Mouse (Mus musculus) natural killer cell, adult 2 months (primary cell): ENCODE results near the gene Wfdc12.

Source experiments
- DNase-seq, 2 experiments: peaks; one replicate each; pipeline ENCODE4 v3.0.0; 2022; ENCODE audit warnings: low spot score in 2 of 2

Wfdc12 gene

DNA sequence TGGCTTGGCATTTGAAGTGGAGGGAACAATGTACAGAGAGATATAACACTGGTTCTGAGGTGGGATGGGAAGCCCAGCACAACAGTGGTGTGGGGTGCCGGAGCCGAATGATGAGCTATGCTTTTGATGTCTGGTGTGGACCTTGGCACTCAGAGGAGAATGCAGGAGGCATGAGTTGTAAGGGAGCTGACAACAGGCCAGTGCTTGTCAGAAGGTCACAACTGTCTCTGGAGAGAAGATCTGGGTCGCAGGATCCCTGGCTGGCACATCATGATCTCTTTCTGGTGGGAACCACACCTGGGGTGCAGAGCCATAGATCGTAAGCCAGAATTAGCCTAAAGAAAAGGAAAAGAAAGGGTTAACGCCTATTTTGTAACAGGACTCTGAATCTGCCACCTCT, 12.6 kb downstream of the Wfdc12 start:
- DNase-seq, result no peak

DNA sequence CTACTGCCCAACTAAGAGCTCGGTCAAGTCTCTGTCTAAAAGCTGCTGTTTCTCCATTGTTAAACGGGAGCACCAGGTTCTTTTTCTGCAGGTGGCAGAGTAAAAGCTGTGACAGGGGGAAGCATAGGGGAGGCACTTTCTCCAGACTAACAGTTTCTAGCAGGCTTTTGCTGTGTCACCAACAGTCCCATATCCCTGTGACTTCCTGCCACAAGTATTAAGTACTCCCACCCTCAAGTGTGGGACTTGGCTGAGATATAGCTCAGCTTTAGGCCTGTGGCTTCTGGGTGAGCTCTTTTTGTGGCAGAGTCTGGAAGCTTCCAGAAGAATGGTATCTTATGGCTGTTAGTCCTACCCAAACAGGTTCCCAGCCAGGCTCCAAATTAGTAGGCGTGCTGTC, 14.6 kb downstream of the Wfdc12 start:
- no peak for DNase-seq

DNA sequence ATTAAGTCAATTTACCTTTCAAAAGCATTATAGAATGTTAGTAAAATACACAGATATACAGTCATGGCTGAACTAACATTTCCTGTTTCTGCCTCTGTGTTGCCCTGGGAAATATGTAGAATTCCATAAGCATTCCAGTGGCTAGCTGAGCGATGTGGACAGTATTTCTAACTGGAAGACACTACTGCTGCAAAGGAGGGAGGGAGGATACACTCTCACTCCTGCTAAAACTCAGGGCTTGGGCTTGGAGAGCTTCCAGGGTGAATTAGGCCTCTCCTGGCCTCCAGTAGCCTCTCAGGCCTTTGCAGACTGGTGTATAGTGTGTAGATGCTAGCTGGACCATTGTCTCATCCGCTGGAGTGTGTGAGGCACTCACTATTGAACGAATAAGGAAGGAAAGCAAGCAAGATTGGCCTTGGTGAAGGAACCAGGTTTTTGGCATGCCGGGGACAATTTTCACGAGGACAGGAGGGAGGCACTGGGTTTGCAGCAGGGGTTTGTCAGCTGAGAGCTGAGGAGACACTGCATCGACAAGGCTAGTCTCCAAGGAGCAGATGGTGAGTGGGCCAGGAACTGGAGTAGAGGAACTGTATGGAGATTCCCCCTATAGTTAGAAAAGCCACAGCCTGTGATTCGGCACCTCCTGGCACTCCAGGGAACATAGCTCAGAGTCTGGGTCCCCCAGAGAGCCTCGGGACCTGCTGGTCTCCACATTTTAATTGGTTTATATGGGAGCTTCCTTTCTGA, 15.6 kb downstream of the Wfdc12 start:
- DNase-seq, result no peak

DNA sequence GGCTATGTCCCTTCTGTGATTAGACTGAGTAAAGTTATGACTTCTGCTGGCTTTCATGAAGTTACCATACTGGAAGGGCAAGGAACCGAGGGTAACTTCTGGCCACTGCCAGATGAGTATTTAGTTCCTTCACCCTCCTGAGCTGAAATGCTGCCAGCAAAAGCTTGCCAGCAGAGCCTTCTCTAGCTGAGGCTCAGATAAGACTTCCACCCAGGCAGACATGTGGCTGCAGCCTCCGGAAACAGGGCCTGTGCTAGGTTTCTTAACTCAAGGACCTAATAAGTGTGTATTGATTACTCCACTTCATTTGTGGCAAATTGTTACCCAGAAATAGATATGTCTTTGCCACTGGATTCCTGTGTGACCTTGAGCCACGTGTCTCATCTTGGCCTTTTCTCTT, 17.0 kb downstream of the Wfdc12 start:
- no peak for DNase-seq

DNA sequence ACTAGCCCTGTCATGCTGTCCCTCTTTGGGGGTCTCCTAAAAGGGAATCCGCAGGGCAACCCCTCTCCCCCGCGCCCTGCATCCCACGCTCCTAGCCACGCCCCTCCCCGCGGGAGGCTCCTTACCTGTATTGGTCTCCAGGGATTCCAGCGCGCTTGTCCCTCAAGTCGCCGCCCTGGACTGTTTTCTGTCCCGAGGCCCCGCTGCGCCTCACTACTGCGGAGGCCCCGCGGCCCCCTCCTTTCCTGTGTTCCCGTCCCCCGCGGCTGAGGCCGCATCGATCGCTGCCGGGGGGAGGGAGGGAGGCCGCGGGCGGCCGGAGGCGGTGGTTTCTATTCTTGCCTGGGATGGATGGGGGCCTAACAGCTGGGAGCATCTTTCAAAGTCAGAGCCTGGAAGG, 19.5 kb downstream of the Wfdc12 start, which contains the start of gene Kcns1:
Gene Kcns1, minus strand, starts transcription at position 212 of the 400 bp plus-strand sequence.
- DNase-seq, result no peak

DNA sequence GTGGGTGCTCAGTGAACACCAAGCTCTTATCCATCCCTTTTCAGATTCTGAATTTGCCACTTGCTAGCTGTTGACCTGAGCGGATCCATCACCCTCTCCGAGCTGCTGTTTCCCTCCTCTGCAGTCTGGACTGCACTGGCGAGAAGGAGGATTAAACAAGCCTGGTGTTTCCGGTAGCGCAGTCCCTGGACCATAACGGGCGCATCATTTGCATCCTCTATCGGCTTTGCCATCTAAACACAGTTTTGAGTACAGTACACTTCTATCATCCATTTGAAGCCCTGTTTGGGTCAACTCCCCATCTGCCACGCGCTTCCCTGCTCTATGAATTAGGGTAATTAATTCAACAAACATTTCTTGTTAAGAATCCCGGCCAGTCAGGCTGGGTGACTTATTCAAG, 20.1 kb downstream of the Wfdc12 start:
- no peak for DNase-seq

DNA sequence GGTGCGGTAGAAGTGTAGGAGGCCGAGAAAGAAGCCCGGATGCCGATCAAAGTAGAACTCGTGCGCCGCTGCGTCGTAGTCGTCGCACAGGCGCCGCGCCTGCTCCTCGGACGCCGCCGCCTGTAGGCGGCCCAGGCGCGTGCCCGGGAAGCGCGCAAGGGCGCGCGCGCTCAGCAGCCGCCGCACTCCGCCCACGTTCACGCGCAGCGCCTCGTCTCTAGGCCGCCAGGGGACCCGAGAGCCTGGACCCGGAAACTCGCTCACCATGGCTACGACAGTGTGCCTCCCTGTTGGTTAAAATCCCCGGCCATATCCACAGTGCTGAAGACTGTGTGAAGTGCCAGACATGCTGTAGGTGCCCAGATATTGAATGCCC, 21.8 kb downstream of the Wfdc12 start:
- peak in 1 of 2 experiments; percentile 26 for DNase-seq

DNA sequence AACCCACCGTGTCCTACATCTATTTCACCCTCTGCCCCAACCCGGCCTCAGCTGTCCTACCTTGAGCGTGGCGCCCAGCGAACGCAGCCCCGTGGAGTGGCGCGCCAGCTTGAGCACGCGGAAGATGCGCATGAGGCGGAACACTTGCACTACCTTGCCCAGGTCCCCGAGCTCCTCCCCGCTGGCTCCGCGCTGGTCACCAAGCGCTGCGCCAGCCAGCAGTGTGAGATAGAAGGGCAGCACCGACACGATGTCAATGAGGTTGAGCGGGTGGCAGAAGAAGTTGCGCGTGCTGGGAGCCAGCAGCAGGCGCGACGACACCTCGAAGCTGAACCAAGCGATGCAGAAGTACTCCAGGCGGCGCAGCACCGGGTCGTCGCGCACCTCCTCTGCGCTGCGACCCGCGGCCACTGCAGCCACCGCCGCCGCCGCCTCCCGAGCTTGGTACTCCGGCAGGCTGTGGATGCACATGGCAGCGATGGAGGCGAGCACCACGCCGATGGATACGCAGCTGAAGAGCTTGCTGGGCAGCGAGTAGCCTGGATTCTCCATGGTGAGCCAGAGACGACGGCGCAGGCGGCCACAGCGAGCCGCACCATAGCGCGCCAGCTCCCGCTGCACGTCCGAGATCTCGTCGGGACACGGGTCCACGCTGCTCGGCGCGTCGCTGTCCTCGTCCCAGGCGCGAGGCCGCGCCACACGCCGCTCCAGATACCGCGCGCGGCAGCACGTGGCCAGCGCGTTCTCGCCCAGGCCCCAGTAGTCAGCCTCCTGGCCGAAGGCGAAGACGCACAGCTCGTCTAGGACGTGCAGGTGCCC, 22.4 kb downstream of the Wfdc12 start:
- DNase-seq, result no peak

DNA sequence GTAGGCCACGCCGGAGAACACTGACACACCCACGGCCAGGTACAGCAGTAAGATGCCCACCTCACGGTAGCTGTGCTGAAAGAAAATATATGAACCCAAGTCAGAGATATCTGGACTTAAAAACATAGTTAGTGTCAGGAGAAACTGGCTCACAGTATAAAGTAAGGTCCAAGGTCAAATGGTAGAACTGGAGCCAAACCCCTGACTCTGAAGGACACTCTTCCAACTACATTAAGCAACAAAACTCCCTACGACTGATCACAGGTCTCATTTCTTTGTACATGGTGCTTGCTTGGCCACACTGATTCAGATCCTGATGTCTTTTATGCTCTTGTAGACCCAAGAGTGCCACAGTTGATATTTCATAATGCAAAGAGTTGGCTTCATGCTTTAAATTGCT, 25.5 kb downstream of the Wfdc12 start:
- no peak for DNase-seq

DNA sequence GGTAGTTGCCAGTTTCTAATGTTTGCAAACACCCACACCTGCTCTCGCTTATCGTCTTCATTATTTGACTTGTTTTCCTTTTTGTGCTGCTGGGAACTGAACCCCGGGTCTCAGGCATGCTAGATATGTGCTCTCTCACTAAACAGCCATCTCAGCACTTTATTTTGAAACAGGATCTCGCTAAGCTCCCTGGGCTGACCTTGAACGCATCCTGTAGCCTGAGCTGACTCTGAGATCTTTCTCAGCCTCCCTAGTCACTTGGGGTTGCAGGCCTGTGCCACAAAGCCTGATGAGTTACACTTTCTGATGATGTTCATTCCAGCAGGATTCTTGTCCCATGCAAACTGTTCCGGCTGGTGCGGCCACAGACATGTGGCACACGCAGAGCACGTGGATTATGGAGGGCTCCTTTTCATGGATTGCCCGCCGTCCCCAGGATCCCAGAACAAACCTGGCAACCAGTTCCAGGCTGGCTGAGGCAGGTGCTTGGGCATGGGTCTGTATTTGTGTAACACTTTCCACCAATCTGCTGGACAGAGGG, 28.8 kb downstream of the Wfdc12 start:
- no peak for DNase-seq

DNA sequence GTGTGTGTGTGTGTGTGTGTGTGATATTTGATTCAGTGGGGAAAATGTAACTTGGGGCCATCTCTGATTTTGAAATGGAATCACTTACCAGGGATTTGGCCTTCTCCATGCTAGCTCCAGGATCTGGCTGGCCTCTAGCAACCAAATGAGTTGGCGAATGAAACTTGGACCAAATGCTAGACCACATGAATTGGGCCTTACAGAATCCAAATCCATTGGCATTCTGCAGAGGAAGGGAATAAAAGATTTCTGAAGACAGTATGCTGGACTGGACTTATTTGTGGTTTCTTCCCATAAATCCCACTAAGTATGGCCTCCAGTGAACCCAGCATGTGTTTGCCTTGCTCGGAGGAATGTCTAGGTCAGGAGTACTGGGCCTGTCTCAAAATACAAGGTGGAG, 31.6 kb downstream of the Wfdc12 start:
- DNase-seq, result no peak

DNA sequence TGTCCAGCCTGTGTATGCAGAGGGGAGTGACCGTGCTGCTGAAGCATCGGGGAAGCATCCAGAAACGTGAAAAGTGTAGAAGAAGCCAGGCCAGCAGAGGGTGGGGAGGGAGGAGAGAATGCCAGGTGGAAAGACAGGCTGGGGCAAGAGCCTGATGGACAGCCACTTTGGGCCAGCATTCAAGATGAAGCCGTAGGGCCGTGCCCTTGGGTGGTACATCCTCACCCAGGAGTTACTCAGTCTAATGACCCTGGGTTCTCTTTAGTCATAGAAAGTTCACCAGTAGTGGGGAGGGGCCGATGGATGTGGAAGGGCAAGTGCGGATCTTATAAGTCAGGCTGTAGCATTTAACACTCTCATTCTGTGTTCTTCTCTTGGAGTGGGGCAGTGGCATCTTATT, 34.2 kb downstream of the Wfdc12 start:
- no peak for DNase-seq

DNA sequence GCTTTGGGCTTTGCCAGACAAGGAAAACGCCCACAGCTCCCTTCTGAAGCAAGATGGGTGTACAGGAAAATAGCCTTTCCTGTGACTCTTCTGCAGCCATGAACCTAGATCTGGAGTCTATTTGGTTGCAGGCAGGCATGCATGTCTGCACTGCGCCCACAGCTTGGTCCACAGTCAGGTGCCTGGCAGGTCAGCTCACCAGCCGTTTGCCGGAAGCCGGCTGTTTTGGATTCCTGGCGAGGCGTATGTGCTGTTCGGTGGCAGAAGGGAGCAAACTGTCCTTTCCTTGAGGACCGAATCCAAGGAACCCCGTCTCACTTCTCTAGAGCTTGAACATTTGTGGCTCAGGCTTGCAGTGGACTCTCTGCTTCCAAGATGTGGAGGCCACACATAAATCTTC, 36.4 kb downstream of the Wfdc12 start:
- DNase-seq, result no peak

DNA sequence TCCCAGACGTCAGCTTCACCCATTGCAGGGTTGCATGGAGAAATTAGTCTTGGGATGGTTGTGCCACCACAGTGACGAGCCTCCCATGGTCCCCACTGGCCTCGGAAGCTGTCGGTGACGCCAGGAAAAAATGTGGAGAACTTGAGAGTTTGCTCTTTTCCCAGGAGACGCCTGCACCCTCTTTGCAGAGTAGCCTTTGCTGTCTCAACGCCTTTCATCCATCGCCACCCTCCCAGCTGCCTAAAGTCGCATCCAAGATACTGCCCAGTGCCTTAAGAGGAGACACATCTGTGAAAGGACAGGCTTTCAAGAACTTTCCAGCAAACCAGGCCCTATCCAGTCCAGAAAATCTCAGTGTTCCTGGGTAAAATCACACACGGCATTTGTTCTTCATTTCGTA, 38.1 kb downstream of the Wfdc12 start:
- DNase-seq, result no peak

DNA sequence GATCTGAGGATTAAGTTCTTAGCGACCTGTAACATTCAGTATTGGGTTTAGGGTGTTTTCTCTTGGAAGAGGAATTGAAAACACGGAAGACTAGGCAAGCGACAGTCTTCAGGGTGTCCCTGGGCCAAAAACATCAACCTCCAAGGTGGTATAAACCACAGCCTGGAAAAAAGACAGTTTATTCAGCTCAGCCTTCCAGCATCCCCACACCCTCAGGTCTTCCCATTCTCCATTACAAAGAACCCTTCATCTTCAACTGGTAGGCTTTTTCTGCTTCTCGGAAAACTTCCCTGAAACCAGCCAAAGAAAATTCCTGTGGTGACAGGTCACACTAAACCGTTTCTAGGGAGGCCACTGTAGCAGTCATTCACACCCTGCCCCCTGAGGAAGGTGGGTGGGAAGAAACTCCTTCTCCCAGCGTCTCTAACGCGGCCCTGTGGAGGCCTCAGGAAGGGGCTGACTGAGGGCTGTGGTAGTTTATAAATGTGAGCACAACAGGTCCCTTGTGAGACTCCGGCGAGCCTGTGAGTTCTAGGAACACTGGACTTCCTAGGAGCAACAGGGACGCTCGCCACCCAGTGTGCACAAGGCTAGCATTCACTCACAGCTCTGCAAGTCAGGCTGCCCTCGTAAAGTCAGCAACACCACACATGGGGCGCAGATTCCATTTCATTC, 40.2 kb downstream of the Wfdc12 start:
- no peak for DNase-seq

DNA sequence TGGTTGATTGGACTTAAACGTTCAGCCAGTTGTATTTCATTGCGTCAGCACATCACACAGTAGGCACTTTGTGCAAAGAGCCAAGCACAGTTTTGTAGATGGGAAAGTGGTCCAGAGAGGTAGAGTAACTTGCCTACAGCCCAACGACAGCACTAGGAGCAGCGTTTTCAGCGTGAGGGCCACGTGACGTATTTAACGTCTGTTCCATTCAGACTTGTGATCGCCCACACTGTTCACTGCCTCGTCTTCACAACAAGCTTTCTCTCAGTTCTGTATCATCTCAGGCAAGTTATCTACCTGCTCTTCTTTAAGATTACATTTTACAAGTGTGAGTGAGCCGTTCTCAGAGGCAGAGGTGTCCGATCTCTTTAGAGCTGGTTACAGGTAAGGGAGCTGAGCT, 43.9 kb downstream of the Wfdc12 start:
- no peak for DNase-seq

DNA sequence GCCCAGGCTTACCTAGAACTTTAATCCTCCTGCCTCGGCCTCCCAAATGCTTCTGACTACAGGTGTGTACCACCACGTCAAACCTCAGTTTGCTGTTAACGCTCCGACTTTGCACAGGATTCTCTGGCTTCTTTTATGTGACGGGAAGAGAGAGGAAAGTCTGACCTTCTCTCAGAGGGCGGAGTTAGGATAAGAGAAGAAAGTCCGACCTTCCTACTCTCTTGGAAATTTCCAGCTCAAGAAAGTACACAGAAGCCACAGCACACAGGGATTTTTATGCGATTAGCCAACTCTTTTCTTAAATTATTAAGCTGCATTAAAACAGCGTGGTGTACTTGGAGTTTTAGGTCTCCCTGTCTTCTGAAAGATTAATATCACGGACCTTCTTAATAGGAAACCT, 45.9 kb downstream of the Wfdc12 start:
- no peak for DNase-seq

DNA sequence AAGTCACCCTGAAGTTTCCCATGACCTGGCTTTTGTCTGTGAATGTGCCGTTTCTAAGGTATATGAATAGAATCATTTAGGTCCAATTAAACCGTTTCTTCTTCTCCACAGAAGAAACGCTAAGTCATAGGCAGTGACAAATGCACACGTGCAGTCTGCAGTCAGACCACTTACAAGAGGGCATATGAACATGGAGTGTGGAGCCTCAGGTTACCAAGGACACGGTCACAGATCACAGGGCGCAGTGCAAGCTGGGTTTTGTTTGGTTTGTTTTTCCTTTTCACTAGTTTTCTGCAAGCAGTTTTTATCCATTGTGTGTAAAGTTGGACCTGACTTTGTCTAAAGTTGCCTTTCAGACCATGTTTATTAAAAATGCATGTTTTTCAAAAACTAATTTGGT, 46.4 kb downstream of the Wfdc12 start:
- no peak for DNase-seq

DNA sequence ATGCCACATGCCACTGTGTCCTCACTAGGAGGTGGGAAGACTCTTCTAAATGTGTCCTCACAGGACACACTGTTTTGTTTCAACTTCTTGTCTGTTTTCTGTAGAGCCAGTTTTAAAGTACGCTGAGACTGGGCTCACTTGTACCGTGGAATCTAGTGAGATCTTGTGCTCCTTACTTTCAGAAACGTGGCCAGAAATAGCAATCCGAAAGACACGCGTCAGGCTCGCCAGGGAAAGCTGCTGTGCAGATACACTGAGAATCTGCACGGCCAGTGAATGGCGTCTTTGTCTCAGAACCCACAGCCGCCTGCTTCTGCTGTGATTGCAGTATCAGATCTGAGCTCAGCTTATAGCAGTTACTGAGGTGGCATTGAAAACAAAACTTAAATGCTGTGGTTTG, 48.4 kb downstream of the Wfdc12 start:
- DNase-seq, result no peak
